ENCODE assay signal across 10 mouse cellular contexts in the genomic region with DNA sequence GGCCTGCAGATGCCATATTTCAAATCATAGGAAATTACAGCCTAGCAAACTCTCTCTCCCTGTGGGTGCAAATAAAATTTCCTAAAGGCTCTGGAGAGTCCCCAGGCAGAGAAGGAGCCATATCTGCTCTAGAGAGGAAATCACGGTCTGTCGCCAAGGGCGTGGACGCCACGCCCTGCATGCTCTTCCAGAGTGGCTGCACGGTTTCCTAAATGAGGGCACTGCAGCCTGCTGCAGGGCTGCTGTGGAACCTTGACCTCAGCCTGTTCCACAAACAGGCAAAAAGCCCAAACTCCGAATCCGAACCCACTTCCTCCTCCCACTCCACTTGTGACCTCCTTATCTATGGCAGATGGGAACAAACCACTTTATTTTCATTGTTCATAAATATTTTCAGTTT.
DNase-seq lines count a peak whose midpoint lies in the region; ATAC-seq lines count a peak whose summit lies in the region.
"Had no signal": no experiment of that assay in that cellular context is flagged by ENCODE, and none has a peak within 500 bp of the region (broad histone marks: within the 10 kb centered on the region; RNA-seq: fewer than 3 reads in every experiment).

No protein-coding gene starts in this region.

- H3K4me1 ChIP-seq in hindbrain, embryonic 14.5 days (replicated peaks; ENCODE audit: control insufficient read depth, insufficient read depth, low read length), result 0 out of 2 replicates have a peak, but pooled peaks cover 2% of the 10 kb centered on the region
- H3K4me1 ChIP-seq in hindbrain, embryonic 12.5 days, result no peaks in the 10 kb centered on the region
- H3K4me1 ChIP-seq: stomach, embryonic 15.5 days had no signal

- H3K4me2 ChIP-seq in hindbrain, embryonic 14.5 days (replicated peaks), result no peak overlapping the region
- no peak overlapping the region for H3K4me2 ChIP-seq in hindbrain, embryonic 12.5 days (replicated peaks)
- H3K4me2 ChIP-seq: hindbrain, embryonic 15.5 days; stomach, embryonic 15.5 days had no signal

- H3K9me3 ChIP-seq in hindbrain, embryonic 14.5 days (ENCODE audit: control insufficient read depth, low read length), result no peaks in the 10 kb centered on the region
- no peaks in the 10 kb centered on the region for H3K9me3 ChIP-seq in hindbrain, embryonic 12.5 days (replicated peaks)
- H3K9me3 ChIP-seq: hindbrain, embryonic 15.5 days; stomach, embryonic 15.5 days had no signal

- H3K36me3 ChIP-seq in hindbrain, embryonic 14.5 days (replicated peaks; ENCODE audit: control insufficient read depth, insufficient read depth), result no peaks in the 10 kb centered on the region
- H3K36me3 ChIP-seq in hindbrain, embryonic 12.5 days, result no peaks in the 10 kb centered on the region
- H3K36me3 ChIP-seq: hindbrain, embryonic 15.5 days; stomach, embryonic 15.5 days had no signal

- no peak for DNase-seq in hindbrain, embryonic 14.5 days (ENCODE audit: low spot score)
- peak; percentile 3 for DNase-seq in urinary bladder, postnatal 14 days (ENCODE audit: low spot score)
- DNase-seq in urinary bladder, adult 18-20 months (ENCODE audit: low spot score in 2 of 2), result no peak
- peak; percentile 26 for DNase-seq in kidney, postnatal 10 days
- no peak for DNase-seq in right cerebral cortex, postnatal 10 days (ENCODE audit: low spot score in 2 of 2)
- no peak for DNase-seq in c-Kit-positive CD71-positive TER-119-positive erythroid progenitor cells, embryonic 14.5 days (ENCODE audit: low spot score)

- H3K9ac ChIP-seq in hindbrain, embryonic 14.5 days, result no peak overlapping the region
- no peak overlapping the region for H3K9ac ChIP-seq in hindbrain, embryonic 12.5 days
- H3K9ac ChIP-seq: hindbrain, embryonic 15.5 days; stomach, embryonic 15.5 days had no signal

- whole genome bisulfite sequencing in hindbrain, embryonic 14.5 days, result 50% methylated on average over 8 of the region's 8 CpGs
- WGBS in hindbrain, embryonic 12.5 days, result 60% methylated on average over 8 of the region's 8 CpGs

- H3K27ac ChIP-seq in hindbrain, embryonic 14.5 days, result 0 out of 2 replicates have a peak overlapping the region, but pooled peaks have one; percentile 17
- no peak overlapping the region for H3K27ac ChIP-seq in hindbrain, embryonic 12.5 days
- H3K27ac ChIP-seq: hindbrain, embryonic 15.5 days; stomach, embryonic 15.5 days had no signal

- H3K27me3 ChIP-seq in hindbrain, embryonic 14.5 days (ENCODE audit: control insufficient read depth, insufficient read depth, low read length), result no peaks in the 10 kb centered on the region
- H3K27me3 ChIP-seq in hindbrain, embryonic 12.5 days, result no peaks in the 10 kb centered on the region
- H3K27me3 ChIP-seq: stomach, embryonic 15.5 days had no signal

- no peak overlapping the region for H3K4me3 ChIP-seq in hindbrain, embryonic 14.5 days (replicated peaks; ENCODE audit: low read length)
- H3K4me3 ChIP-seq in hindbrain, embryonic 12.5 days, result no peak overlapping the region
- H3K4me3 ChIP-seq: hindbrain, embryonic 15.5 days; stomach, embryonic 15.5 days had no signal

- ATAC-seq in hindbrain, embryonic 14.5 days (ENCODE audit: low FRiP score), result no peak
- ATAC-seq in hindbrain, embryonic 12.5 days (ENCODE audit: low FRiP score), result no peak
- ATAC-seq in CD4-positive, CD25-positive, alpha-beta regulatory T cell, adult 4 months, result no peak

Comparison
In these comparisons a context has a peak if more than half of its experiments do, and no peak if none do; other contexts are left out.
1. DNase-seq: peak in urinary bladder, postnatal 14 days (single experiment) and kidney, postnatal 10 days (single experiment); none in hindbrain, embryonic 14.5 days (single experiment), urinary bladder, adult 18-20 months (0 of 2), right cerebral cortex, postnatal 10 days (0 of 2) and c-Kit-positive CD71-positive TER-119-positive erythroid progenitor cells, embryonic 14.5 days (single experiment).